Mouse (Mus musculus) neural tube, embryonic 14.5 days (tissue): ENCODE measurements at regions not wholly inside any gene's neighbourhood (a gene's known extent, or its start where the extent isn't known, plus 50 kb on each side); places are given as distances from the start of the nearest gene placed in this dataset.

Experiments
- ATAC-seq: fragments of 200-750 bp; cut with Nextera tagmentation; 2 replicates; pipeline ENCODE4 v1.8.0; 2017; ENCODE audit warnings: low read depth, mild to moderate bottlenecking, moderate TSS enrichment, moderate library complexity
- H3K27ac ChIP-seq: fragments of 300-500 bp; sonication (generic); 2 replicates; pipeline ENCODE4 v1.5.1; 2014; ENCODE audit warnings: low read depth, mild to moderate bottlenecking, control low read depth, low read length, moderate library complexity, mixed read lengths
- H3K27me3 ChIP-seq: fragments of 300-500 bp; sonication (generic); 2 replicates; pipeline ENCODE4 v1.6.1; 2014; ENCODE audit warnings: low read length; ENCODE audit not compliant: control insufficient read depth, insufficient read depth
- H3K36me3 ChIP-seq: fragments of 300-500 bp; sonication (generic); 2 replicates; pipeline ENCODE4 v1.6.1; 2014; ENCODE audit warnings: low read length, mixed read lengths; ENCODE audit not compliant: control insufficient read depth, insufficient read depth
- H3K4me1 ChIP-seq: fragments of 300-500 bp; sonication (generic); 2 replicates; pipeline ENCODE4 v1.6.1; 2014; ENCODE audit warnings: low read length; ENCODE audit not compliant: control insufficient read depth, insufficient read depth
- H3K4me2 ChIP-seq: fragments of 300-500 bp; sonication (generic); 2 replicates; pipeline ENCODE4 v1.6.1; 2014; ENCODE audit warnings: mild to moderate bottlenecking, low read depth, low read length, control low read depth
- H3K4me3 ChIP-seq: fragments of 300-500 bp; sonication (generic); 2 replicates; pipeline ENCODE4 v1.5.1; 2014; ENCODE audit warnings: low read depth, low read length, control low read depth, mixed read lengths
- H3K9ac ChIP-seq: fragments of 300-500 bp; sonication (generic); replicated peaks from 2 replicates; pipeline ENCODE4 v1.6.1; 2014; ENCODE audit warnings: low read depth, mild to moderate bottlenecking, control low read depth, low read length, mixed read lengths
- H3K9me3 ChIP-seq: fragments of 300-500 bp; sonication (generic); 2 replicates; pipeline ENCODE4 v1.6.1; 2016; ENCODE audit warnings: low read length; ENCODE audit not compliant: control insufficient read depth
- WGBS: fragments of 180-500 bp; shearing (Covaris S2); extraction: QIAGEN DNeasy Blood & Tissue Kit; methylation state at CpG from one replicate; pipeline ENCODE4 v1.1.7; 2014; 5-methylcytosine and 5-hydroxymethylcytosine counted together

- H3K4me3 ChIP-seq = no peak overlapping the region
- peak; percentile 61; the same call in 1 of the 2 replicates for ATAC-seq
- H3K9ac ChIP-seq = no peak overlapping the region
- H3K4me1 ChIP-seq = 0 out of 2 replicates have a peak, but pooled peaks cover 5% of the 10 kb centered on the region
- WGBS = 62% methylated on average over 5 of the region's 5 CpGs
- H3K9me3 ChIP-seq = no peaks in the 10 kb centered on the region
- H3K36me3 ChIP-seq = no peaks in the 10 kb centered on the region
- H3K27me3 ChIP-seq = no peaks in the 10 kb centered on the region
- no peak overlapping the region for H3K4me2 ChIP-seq
- no peak overlapping the region for H3K27ac ChIP-seq
These were observed 255.4 kb upstream of the Nbea start for GRCm38 (mm10) chr3:56438900-56439299.

GRCm38 (mm10) chr3:56438020-56438747, 254.7 kb upstream of the Nbea start:
- H3K4me3 ChIP-seq = no peak overlapping the region
- peak; percentile 85 for ATAC-seq
- 32% methylated on average over 12 of the region's 12 CpGs for WGBS
- 0 out of 2 replicates have a peak, but pooled peaks cover 5% of the 10 kb centered on the region for H3K4me1 ChIP-seq
- no peak overlapping the region for H3K27ac ChIP-seq
- H3K9ac ChIP-seq = no peak overlapping the region
- H3K9me3 ChIP-seq = no peaks in the 10 kb centered on the region
- no peaks in the 10 kb centered on the region for H3K27me3 ChIP-seq
- H3K4me2 ChIP-seq = peak overlapping the region; percentile 17; the same call in 1 of the 2 replicates
- no peaks in the 10 kb centered on the region for H3K36me3 ChIP-seq

GRCm38 (mm10) chr3:56437058-56437457, 253.6 kb upstream of the Nbea start:
- H3K4me3 ChIP-seq = no peak overlapping the region
- ATAC-seq = no peak
- no peak overlapping the region for H3K4me2 ChIP-seq
- H3K9me3 ChIP-seq = no peaks in the 10 kb centered on the region
- 0 out of 2 replicates have a peak, but pooled peaks cover 5% of the 10 kb centered on the region for H3K4me1 ChIP-seq
- no peaks in the 10 kb centered on the region for H3K27me3 ChIP-seq
- H3K27ac ChIP-seq = no peak overlapping the region
- 19% methylated on average over 4 of the region's 4 CpGs for WGBS
- no peaks in the 10 kb centered on the region for H3K36me3 ChIP-seq
- H3K9ac ChIP-seq = no peak overlapping the region

GRCm38 (mm10) chr3:56433495-56433894, 250.0 kb upstream of the Nbea start:
- 67% methylated on average over 1 of the region's 1 CpGs for WGBS
- Histone ChIP-seq H3K4me1 (0 out of 2 replicates have a peak, but pooled peaks cover 5% of the 10 kb centered on the region), H3K9ac (no peak overlapping the region), H3K27ac (no peak overlapping the region), H3K27me3 (no peaks in the 10 kb centered on the region), H3K9me3 (no peaks in the 10 kb centered on the region), H3K4me3 (no peak overlapping the region), H3K36me3 (no peaks in the 10 kb centered on the region), H3K4me2 (no peak overlapping the region)
- no peak for ATAC-seq

- Histone ChIP-seq H3K4me1 (no peaks in the 10 kb centered on the region), H3K9me3 (no peaks in the 10 kb centered on the region), H3K4me3 (no peak overlapping the region), H3K27ac (no peak overlapping the region), H3K4me2 (no peak overlapping the region), H3K36me3 (no peaks in the 10 kb centered on the region), H3K9ac (no peak overlapping the region), H3K27me3 (no peaks in the 10 kb centered on the region)
- WGBS = 93% methylated on average over 1 of the region's 1 CpGs
- no peak for ATAC-seq
These were observed 243.7 kb upstream of the Nbea start for GRCm38 (mm10) chr3:56427201-56427600.

GRCm38 (mm10) chr3:56397851-56398496, 214.5 kb upstream of the Nbea start:
- Histone ChIP-seq H3K36me3 (no peaks in the 10 kb centered on the region), H3K9me3 (no peaks in the 10 kb centered on the region), H3K9ac (no peak overlapping the region), H3K4me3 (no peak overlapping the region), H3K27me3 (no peaks in the 10 kb centered on the region), H3K4me1 (no peaks in the 10 kb centered on the region), H3K27ac (no peak overlapping the region), H3K4me2 (no peak overlapping the region)
- no peak for ATAC-seq
- WGBS = 87% methylated on average over 4 of the region's 4 CpGs

- Histone ChIP-seq H3K9ac (no peak overlapping the region), H3K4me2 (no peak overlapping the region), H3K27me3 (no peaks in the 10 kb centered on the region), H3K4me1 (no peaks in the 10 kb centered on the region), H3K27ac (no peak overlapping the region), H3K4me3 (no peak overlapping the region), H3K9me3 (no peaks in the 10 kb centered on the region), H3K36me3 (no peaks in the 10 kb centered on the region)
- WGBS = 68% methylated on average over 5 of the region's 5 CpGs
- ATAC-seq = no peak
These were observed 209.6 kb upstream of the Nbea start for GRCm38 (mm10) chr3:56393134-56393533.

- H3K9me3 ChIP-seq = no peaks in the 10 kb centered on the region
These were observed 196.8 kb upstream of the Nbea start for GRCm38 (mm10) chr3:56380316-56380715.

GRCm38 (mm10) chr3:56379500-56379899, 196.0 kb upstream of the Nbea start:
- Histone ChIP-seq H3K4me2 (no peak overlapping the region), H3K4me3 (no peak overlapping the region), H3K9ac (no peak overlapping the region), H3K9me3 (no peaks in the 10 kb centered on the region), H3K36me3 (no peaks in the 10 kb centered on the region), H3K4me1 (no peaks in the 10 kb centered on the region), H3K27me3 (no peaks in the 10 kb centered on the region), H3K27ac (no peak overlapping the region)
- 39% methylated on average over 3 of the region's 3 CpGs for WGBS
- ATAC-seq = no peak

More at GRCm38 (mm10) chr3:56380316-56380715, 196.8 kb upstream of the Nbea start:
- Histone ChIP-seq H3K4me1 (no peaks in the 10 kb centered on the region), H3K4me3 (no peak overlapping the region), H3K27ac (no peak overlapping the region), H3K27me3 (no peaks in the 10 kb centered on the region), H3K4me2 (no peak overlapping the region), H3K36me3 (no peaks in the 10 kb centered on the region), H3K9ac (no peak overlapping the region)
- no peak for ATAC-seq
